Mouse (Mus musculus) liver, embryonic 14.5 days (tissue): Measurements from ENCODE around the gene Taf4. TPM values are rescaled to one million over a fixed set of nuclear protein-coding genes. Genes with fewer than 3 reads are reported as not detected.
A peak's percentile ranks its signal among the peaks of the same experiment; 100 is the strongest.

Experiments used
- ATAC-seq: fragments of 200-750 bp; cut with Nextera tagmentation; 2 replicates; pipeline ENCODE4 v1.8.0; 2017; ENCODE audit warnings: moderate number of reproducible peaks, mild to moderate bottlenecking, moderate library complexity; ENCODE audit not compliant: insufficient read depth
- DNase-seq, 3 experiments: peaks; one replicate each; pipeline ENCODE4 v3.0.0-alpha.2; 2012 to 2013; ENCODE audit warnings: low read depth in 3 of 3, low spot score in 3 of 3
- H3K27ac ChIP-seq: fragments of 300-500 bp; sonication (generic); 2 replicates; pipeline ENCODE4 v1.5.1; 2014; ENCODE audit warnings: moderate library complexity, mild to moderate bottlenecking, control low read depth, inconsistent platforms
- H3K27me3 ChIP-seq: fragments of 300-500 bp; sonication (generic); 2 replicates; pipeline ENCODE4 v1.6.1; 2014; ENCODE audit warnings: mild to moderate bottlenecking, low read length, moderate library complexity; ENCODE audit not compliant: control insufficient read depth, insufficient read depth
- H3K36me3 ChIP-seq: fragments of 300-500 bp; sonication (generic); replicated peaks from 2 replicates; pipeline ENCODE4 v1.6.1; 2014; ENCODE audit warnings: low read depth; ENCODE audit not compliant: control insufficient read depth, insufficient read depth
- H3K4me1 ChIP-seq, 2 experiments: fragments of 200-500 bp in 1 of 2; fragments of 300-500 bp in 1 of 2; sonication (generic) in 1 of 2; replicated peaks; 2 replicates each; pipeline ENCODE4 v1.6.1; 2012 to 2014; ENCODE audit warnings: antibody characterized with exemption in 1 of 2, inconsistent platforms in 1 of 2, low read length in 1 of 2; ENCODE audit not compliant: control insufficient read depth in 2 of 2, insufficient read depth in 2 of 2
- H3K4me2 ChIP-seq: fragments of 300-500 bp; sonication (generic); 2 replicates; pipeline ENCODE4 v1.6.1; 2014; ENCODE audit warnings: low read depth, mild to moderate bottlenecking, control low read depth, moderate library complexity
- H3K4me3 ChIP-seq, 2 experiments: fragments of 200-500 bp in 1 of 2; fragments of 300-500 bp in 1 of 2; sonication (generic) in 1 of 2; 2 replicates each; pipeline ENCODE4 v1.5.1; 2012 to 2014; ENCODE audit warnings: low read depth in 2 of 2, low read length in 2 of 2, mild to moderate bottlenecking in 2 of 2, control low read depth in 1 of 2, inconsistent platforms in 1 of 2, moderate library complexity in 1 of 2; ENCODE audit not compliant: insufficient read depth in 1 of 2
- H3K9ac ChIP-seq: fragments of 300-500 bp; sonication (generic); replicated peaks from 2 replicates; pipeline ENCODE4 v1.6.1; 2014; ENCODE audit warnings: mild to moderate bottlenecking, control low read depth, moderate library complexity
- H3K9me3 ChIP-seq: fragments of 300-500 bp; sonication (generic); 2 replicates; pipeline ENCODE4 v1.6.1; 2016; ENCODE audit warnings: low read length, mixed read lengths; ENCODE audit not compliant: control insufficient read depth
- CTCF ChIP-seq: IDR thresholded peaks from 2 replicates; pipeline ENCODE4 v1.5.1; 2016; ENCODE audit warnings: antibody characterized with exemption, low read depth, control low read depth
- EP300 ChIP-seq: IDR thresholded peaks from 2 replicates; pipeline ENCODE4 v1.6.1; 2016; ENCODE audit warnings: antibody characterized with exemption, low read depth
- WGBS: fragments of 180-500 bp; shearing (Covaris S2); extraction: QIAGEN DNeasy Blood & Tissue Kit; methylation state at CpG from one replicate; pipeline ENCODE4 v1.1.7; 2014; ENCODE audit not compliant: insufficient replicate concordance; 5-methylcytosine and 5-hydroxymethylcytosine counted together
- polyA plus RNA-seq, 2 experiments: library from polyadenylated mRNA; depleted of rRNA in 1 of 2; stranded (reverse) in 1 of 2; unstranded in 1 of 2; fragments of >200 nt; fragmentation: Nextera tagmentation in 1 of 2; extraction: Ambion mirVana in 1 of 2; gene quantifications; 2 replicates each; pipeline versions ENCODE4 v1.2.1 to v1.2.3; 2012 to 2014

Taf4 gene
- polyA plus RNA-seq, 2 experiments: 2.3 to 5.7 TPM

DNA sequence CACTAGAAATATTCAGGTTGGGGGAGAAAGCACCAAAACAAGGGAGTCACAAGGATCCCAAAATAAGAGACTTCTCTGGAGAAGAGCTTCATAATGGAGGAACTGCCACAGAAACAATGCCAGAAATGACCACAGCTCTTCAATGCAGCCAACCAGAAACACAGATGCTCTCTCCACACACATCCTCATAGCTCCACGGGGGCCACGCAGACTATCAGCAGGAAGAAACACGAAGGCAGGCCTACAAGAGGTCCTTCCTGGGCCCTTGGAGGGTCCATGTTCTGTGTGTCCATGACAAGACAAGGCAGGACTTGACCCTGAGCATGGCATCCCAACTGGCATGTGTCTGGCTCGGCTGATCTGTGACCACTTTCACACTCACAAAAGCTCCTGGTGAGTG, 15.0 kb downstream of the Taf4 start:
- ATAC-seq (no peak), DNase-seq (no peak)
- WGBS: 51% methylated on average over 4 of the region's 4 CpGs
- Histone ChIP-seq H3K4me1 (peaks cover 3 to 27% of the 10 kb centered on the region in 2 experiments; a peak in 3 of 4 replicates), H3K4me2 (no peak overlapping the region), H3K36me3 (no peaks in the 10 kb centered on the region), H3K4me3 (no peak overlapping the region), H3K27me3 (no peaks in the 10 kb centered on the region), H3K9me3 (no peaks in the 10 kb centered on the region), H3K9ac (no peak overlapping the region), H3K27ac (no peak overlapping the region)
- TF ChIP-seq EP300: no peak
- TF ChIP-seq CTCF: no peak

DNA sequence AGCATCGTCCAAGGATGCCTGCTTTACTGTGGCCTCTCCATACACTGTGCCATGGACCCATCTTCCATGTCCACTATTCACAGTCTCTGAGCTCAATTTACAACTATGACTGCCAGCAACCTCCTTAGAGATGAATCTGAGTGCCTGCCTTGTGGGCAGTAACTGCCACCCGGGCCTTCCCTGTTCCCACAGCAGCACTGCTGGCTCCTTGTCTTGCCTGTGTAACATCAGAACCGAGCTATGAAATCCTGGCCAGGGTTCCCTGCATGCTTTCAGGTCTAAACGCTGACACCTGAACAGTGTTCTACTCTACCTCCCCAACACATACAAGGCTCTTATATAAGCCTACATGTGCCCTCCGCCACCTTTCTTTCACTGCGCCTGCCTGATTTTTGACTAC, 16.1 kb downstream of the Taf4 start:
- no peaks in the 10 kb centered on the region for H3K36me3 ChIP-seq
- DNase-seq: no peak
- peaks cover 3 to 27% of the 10 kb centered on the region in 2 experiments; a peak in 3 of 4 replicates for H3K4me1 ChIP-seq
- no peak for TF ChIP-seq EP300
- WGBS: 84% methylated on average over 6 of the region's 6 CpGs
- no peak overlapping the region for H3K4me2 ChIP-seq
- no peak overlapping the region for H3K9ac ChIP-seq
- no peak for ATAC-seq
- no peak overlapping the region for H3K4me3 ChIP-seq
- no peaks in the 10 kb centered on the region for H3K9me3 ChIP-seq
- no peaks in the 10 kb centered on the region for H3K27me3 ChIP-seq
- no peak overlapping the region for H3K27ac ChIP-seq

DNA sequence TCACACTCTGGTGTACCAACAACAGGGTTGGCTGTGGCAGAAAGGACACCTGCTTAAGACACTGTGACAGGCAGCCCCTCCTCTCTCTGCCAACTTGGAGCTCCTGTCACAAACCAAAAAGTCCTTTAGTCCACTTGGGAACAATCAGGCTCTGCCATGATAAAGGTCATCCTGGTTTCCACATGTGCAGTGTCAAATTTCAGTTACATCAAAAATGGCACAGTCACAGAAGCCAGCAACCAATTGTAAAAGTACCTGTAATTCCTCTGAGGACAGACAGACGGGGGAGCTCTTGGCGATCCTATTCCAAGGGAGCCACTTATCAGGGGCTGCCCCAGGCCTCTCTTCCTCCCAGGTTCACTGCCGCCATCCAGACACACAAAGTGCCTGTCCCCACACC, 17.1 kb downstream of the Taf4 start:
- Histone ChIP-seq H3K4me1 (peaks cover 3 to 23% of the 10 kb centered on the region in 2 experiments; a peak in 3 of 4 replicates), H3K27me3 (no peaks in the 10 kb centered on the region), H3K9me3 (no peaks in the 10 kb centered on the region), H3K4me2 (no peak overlapping the region), H3K9ac (no peak overlapping the region), H3K36me3 (no peaks in the 10 kb centered on the region), H3K4me3 (no peak overlapping the region), H3K27ac (no peak overlapping the region)
- TF ChIP-seq CTCF: no peak
- TF ChIP-seq EP300: no peak
- 38% methylated on average over 3 of the region's 3 CpGs for WGBS
- no peak; the same call in 1 of the 2 replicates for ATAC-seq
- no peak for DNase-seq

DNA sequence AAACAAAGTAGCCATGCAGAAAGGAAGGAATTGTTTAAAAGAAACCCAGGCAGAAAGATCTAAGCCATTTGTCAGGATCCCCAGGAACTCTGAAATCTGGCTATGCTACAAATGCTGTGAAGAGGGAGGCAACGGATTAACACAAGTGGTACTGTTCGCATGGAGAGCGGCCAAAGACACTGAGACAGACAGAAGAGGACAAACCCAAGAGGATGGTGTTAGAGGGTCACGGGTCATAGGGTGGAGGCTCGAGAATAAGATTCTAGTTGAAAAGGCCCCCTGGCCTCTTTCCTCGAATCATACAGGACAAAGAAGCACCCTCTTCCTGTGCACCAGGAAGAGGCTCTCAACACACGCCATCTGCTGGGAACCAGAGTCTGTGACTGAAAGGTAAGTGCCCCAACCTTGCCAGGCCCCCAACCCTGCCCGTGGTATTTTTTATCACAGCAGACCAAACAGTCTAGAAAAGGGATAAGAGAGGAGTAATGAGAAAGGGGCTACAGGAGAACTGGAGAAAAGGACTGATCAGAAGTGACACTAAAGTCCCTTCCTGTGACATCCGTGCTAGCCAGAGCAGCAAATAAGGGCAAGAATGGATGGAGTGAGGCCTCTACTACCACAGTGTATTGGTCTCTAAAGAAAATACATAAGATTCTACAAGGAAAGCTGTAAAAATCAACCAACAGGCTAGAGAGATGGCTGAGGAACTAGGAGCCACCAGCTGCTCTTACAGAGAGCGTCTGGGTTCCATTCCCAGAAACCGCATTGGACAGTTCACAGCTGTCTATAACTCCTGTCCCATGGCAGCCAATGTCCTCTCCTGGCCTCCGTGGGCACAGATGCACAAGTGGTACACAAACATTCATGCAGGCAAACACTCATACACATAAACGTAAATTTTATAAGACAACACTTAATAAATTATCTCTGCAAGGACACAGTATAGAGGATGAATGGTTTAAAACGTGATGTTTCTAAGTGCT, 24.6 kb downstream of the Taf4 start:
- Histone ChIP-seq H3K27ac (no peak overlapping the region), H3K4me3 (no peak overlapping the region), H3K27me3 (no peaks in the 10 kb centered on the region), H3K4me2 (peak overlapping the region; percentile 25), H3K9me3 (no peaks in the 10 kb centered on the region), H3K9ac (no peak overlapping the region), H3K4me1 (peaks cover 15 to 40% of the 10 kb centered on the region in 2 experiments), H3K36me3 (no peaks in the 10 kb centered on the region)
- TF ChIP-seq CTCF: peak; percentile 14; the same call in 1 of the 2 replicates
- no peak for TF ChIP-seq EP300
- DNase-seq (no peak), ATAC-seq (peak; percentile 55; the same call in 1 of the 2 replicates)
- 46% methylated on average over 14 of the region's 14 CpGs for WGBS

DNA sequence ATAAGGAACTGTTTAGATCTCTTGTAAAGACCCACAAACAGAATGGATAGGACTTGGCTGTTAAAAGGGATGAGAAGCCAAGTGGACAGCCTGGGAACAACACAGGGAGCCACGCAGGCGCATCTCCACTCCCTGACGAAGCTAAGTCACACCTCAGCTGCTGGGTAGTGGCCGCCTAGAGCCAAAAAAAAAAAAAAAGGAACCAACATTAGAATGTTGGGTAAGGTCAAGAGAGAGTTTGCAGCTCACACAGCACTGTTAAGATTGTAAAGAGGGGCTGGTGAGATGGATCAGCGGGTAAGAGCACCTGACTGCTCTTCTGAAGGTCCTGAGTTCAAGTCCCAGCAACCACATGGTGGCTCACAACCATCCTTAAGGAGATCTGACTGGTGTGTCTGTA, 27.6 kb downstream of the Taf4 start:
- Histone ChIP-seq H3K4me2 (no peak overlapping the region), H3K36me3 (no peaks in the 10 kb centered on the region), H3K9ac (no peak overlapping the region), H3K27ac (no peak overlapping the region), H3K27me3 (no peaks in the 10 kb centered on the region), H3K9me3 (no peaks in the 10 kb centered on the region), H3K4me1 (peaks cover 15 to 46% of the 10 kb centered on the region in 2 experiments), H3K4me3 (no peak overlapping the region)
- no peak for DNase-seq
- no peak for ATAC-seq
- no peak for TF ChIP-seq EP300
- TF ChIP-seq CTCF: no peak
- 57% methylated on average over 5 of the region's 5 CpGs for WGBS
